Mouse (Mus musculus): Measurements from ENCODE around the gene Cep295nl. TPM values are rescaled to one million over a fixed set of nuclear protein-coding genes. Genes with fewer than 3 reads are reported as not detected.

Cep295nl gene
- total RNA-seq (2023): 1 to 10 TPM; 4.7 to 6.6 TPM

DNA sequence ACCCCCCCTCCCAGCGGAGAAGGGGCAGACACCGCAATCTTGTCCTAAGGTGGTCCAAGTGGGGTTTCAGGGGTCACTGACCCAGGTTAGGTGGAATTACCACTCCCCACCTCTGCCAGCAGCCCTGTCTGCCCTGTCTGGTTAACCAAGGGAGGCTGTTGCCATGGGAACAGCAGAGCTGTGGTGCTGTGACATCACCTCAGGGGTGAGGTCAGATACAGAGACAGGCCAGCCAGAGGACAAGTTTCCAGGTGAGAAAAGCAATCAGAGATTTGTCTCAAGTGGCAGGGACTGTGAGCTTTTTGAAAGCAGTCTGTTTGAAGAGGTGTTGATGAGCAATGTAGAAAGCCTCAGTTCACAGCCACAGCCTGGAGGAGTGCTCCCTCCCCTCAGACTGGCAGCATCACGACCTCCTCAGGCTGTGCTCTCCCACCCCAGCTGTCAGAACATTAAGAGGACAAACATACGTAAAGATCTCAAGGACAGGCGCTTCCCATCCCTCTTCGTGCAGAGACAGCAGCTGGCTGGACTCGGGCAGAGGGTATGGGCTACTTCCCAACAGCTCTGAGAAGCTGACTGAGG is at the start of gene Cep295nl:
Cep295nl (minus strand) TSS at position 101 of the 582 bp plus-strand sequence.

GRCm38 (mm10) chr11:118355640-118356039 is 13.3 kb upstream of the Cep295nl start, which contains the start of gene Timp2:
TSS of gene Timp2 (minus strand) at chr11:118355740.

GRCm38 (mm10) chr11:118289999-118290889 is 52.1 kb downstream of the Cep295nl start, which contains the start of gene Usp36:
TSS of gene Usp36 (minus strand) at chr11:118290244.

Other genes with a start within 250 kb of the Cep295nl start
- gene Dnah17, start 211.9 kb downstream of the Cep295nl start, total RNA-seq (2023): 1 to 10 TPM; 2.2 to 3.5 TPM
- gene Cyth1, start 93.9 kb downstream of the Cep295nl start, total RNA-seq (2023): 100 to 1,000 TPM; 183 to 198 TPM
- 10 to 100 TPM; 67.6 to 68.1 TPM for gene Usp36, start 52.3 kb downstream of the Cep295nl start, total RNA-seq (2023)
- gene Timp2, start 13.2 kb upstream of the Cep295nl start, total RNA-seq (2023): 10 to 100 TPM; 52.5 to 60.8 TPM
- gene Lgals3bp, start 59.6 kb upstream of the Cep295nl start, total RNA-seq (2023): 100 to 1,000 TPM; 105 to 130 TPM
- 10 to 100 TPM; 54.3 to 55.9 TPM for gene Cant1, start 76.6 kb upstream of the Cep295nl start, total RNA-seq (2023)
- not detected for gene C1qtnf1, start 85.7 kb upstream of the Cep295nl start, total RNA-seq (2023)
- gene Engase, start 134.3 kb upstream of the Cep295nl start, total RNA-seq (2023): 10 to 100 TPM; 11.9 to 12.5 TPM

All from T-cell, adult 66 days (primary cell).